Mouse (Mus musculus) bone marrow macrophage, adult 2 months (primary cell): ENCODE measurements around the gene Fam161a.

ENCODE experiments used
- CTCF ChIP-seq: IDR thresholded peaks from 2 replicates; pipeline ENCODE4 v1.5.1; 2012; ENCODE audit warnings: low read depth, mild to moderate bottlenecking, low read length, moderate library complexity
- POLR2A ChIP-seq: IDR thresholded peaks from 2 replicates; pipeline ENCODE4 v1.6.1; 2012; ENCODE audit warnings: mild to moderate bottlenecking, low read depth, low read length, borderline replicate concordance

GRCm38 (mm10) chr11:23020841-23021240 lies 13.5 kb downstream of the Fam161a start:
- no peak for TF ChIP-seq POLR2A
- no peak for TF ChIP-seq CTCF
